Mouse (Mus musculus) kidney, postnatal 0 days (tissue): ENCODE results near the gene Fam53b. TPM values are rescaled to one million over a fixed set of nuclear protein-coding genes. Genes with fewer than 3 reads are reported as not detected.

Experiments used
- ATAC-seq: fragments of 200-750 bp; cut with Nextera tagmentation; replicated peaks from 2 replicates; pipeline ENCODE4 v1.8.0; 2017; ENCODE audit warnings: low read depth, moderate number of reproducible peaks, moderate TSS enrichment, moderate library complexity; ENCODE audit not compliant: low FRiP score
- DNase-seq: peaks from one replicate; pipeline ENCODE4 v3.0.0-alpha.2; 2016; ENCODE audit warnings: low spot score
- H3K27ac ChIP-seq: fragments of 300-500 bp; sonication (generic); 2 replicates; pipeline ENCODE4 v1.5.1; 2014; ENCODE audit warnings: mild to moderate bottlenecking
- H3K27me3 ChIP-seq: fragments of 300-500 bp; sonication (generic); 2 replicates; pipeline ENCODE4 v1.6.1; 2014; ENCODE audit warnings: low read length, mixed read lengths; ENCODE audit not compliant: insufficient read depth
- H3K36me3 ChIP-seq: fragments of 300-500 bp; sonication (generic); 2 replicates; pipeline ENCODE4 v1.6.1; 2014; ENCODE audit warnings: low read length, mixed read lengths; ENCODE audit not compliant: insufficient read depth
- H3K4me1 ChIP-seq: fragments of 300-500 bp; sonication (generic); replicated peaks from 2 replicates; pipeline ENCODE4 v1.6.1; 2014; ENCODE audit warnings: antibody characterized with exemption, low read length, mixed read lengths; ENCODE audit not compliant: insufficient read depth
- H3K4me2 ChIP-seq: fragments of 300-500 bp; sonication (generic); 2 replicates; pipeline ENCODE4 v1.6.1; 2014; ENCODE audit warnings: mild to moderate bottlenecking, low read length, moderate library complexity, mixed read lengths
- H3K4me3 ChIP-seq: fragments of 300-500 bp; sonication (generic); replicated peaks from 2 replicates; pipeline ENCODE4 v1.5.1; 2014; ENCODE audit warnings: low read depth, low read length
- H3K9ac ChIP-seq: fragments of 300-500 bp; sonication (generic); 2 replicates; pipeline ENCODE4 v1.6.1; 2014; ENCODE audit warnings: low read depth, low read length
- H3K9me3 ChIP-seq: fragments of 300-500 bp; sonication (generic); replicated peaks from 2 replicates; pipeline ENCODE4 v1.6.1; 2016; ENCODE audit warnings: low read length, inconsistent platforms, mixed read lengths
- CTCF ChIP-seq: IDR thresholded peaks from 2 replicates; pipeline ENCODE4 v1.5.1; 2016; ENCODE audit warnings: antibody characterized with exemption, low read depth, mild to moderate bottlenecking, moderate library complexity
- WGBS: fragments of 180-500 bp; shearing (Covaris S2); extraction: QIAGEN DNeasy Blood & Tissue Kit; methylation state at CpG from one replicate; pipeline ENCODE4 v1.1.7; 2014; 5-methylcytosine and 5-hydroxymethylcytosine counted together
- polyA plus RNA-seq: library from polyadenylated mRNA; unstranded; fragments of >200 nt; fragmentation: Nextera tagmentation; extraction: Ambion mirVana; gene quantifications from 2 replicates; pipeline ENCODE4 v1.2.1, GENCODE M21; 2015

The Fam53b gene
- polyA plus RNA-seq, 1 experiment from 2014 or later, result 17.5 TPM

DNA sequence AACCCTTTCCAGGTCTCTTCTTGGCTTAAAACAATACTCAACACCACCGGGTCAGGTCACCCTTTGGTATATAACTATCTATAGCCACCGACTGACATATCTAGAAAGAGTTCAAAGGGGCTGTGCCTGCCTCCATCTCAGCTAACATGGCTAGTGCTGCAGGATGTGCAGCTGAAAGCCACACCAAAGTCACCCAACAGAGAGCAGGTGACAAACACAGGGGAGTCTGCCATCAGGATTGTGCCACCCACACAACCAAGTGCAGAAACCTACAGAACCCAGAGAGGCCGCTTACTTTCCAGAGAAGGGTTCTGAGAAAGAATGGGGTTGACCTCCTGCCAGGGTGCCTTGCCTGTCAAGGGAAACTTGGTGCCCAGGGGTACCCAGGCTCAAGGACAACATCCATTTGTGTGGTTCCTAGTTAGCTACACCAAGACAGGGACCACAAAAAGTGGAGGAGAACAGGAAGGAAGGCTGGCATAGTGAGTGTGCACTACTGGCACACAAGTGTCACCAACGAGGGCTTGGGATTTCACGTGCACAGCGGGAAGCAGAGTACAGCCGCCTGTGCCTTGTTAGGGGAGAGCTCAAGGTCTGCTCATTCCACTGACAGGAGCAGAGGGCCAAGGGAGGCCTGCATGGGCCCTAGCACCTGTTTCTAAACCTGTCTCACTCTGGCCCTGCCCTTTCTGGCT is 40.5 kb downstream of the Fam53b start:
- Histone ChIP-seq H3K36me3 (0 out of 2 replicates have a peak, but pooled peaks cover 12% of the 10 kb centered on the region), H3K4me2 (no peak overlapping the region), H3K27ac (no peak overlapping the region), H3K27me3 (no peaks in the 10 kb centered on the region), H3K9me3 (no peaks in the 10 kb centered on the region), H3K4me1 (no peaks in the 10 kb centered on the region; the same call in 1 of the 2 replicates), H3K9ac (no peak overlapping the region), H3K4me3 (no peak overlapping the region)
- 91% methylated on average over 7 of the region's 7 CpGs for WGBS
- ATAC-seq, result no peak
- DNase-seq, result no peak
- TF ChIP-seq CTCF, result no peak

DNA sequence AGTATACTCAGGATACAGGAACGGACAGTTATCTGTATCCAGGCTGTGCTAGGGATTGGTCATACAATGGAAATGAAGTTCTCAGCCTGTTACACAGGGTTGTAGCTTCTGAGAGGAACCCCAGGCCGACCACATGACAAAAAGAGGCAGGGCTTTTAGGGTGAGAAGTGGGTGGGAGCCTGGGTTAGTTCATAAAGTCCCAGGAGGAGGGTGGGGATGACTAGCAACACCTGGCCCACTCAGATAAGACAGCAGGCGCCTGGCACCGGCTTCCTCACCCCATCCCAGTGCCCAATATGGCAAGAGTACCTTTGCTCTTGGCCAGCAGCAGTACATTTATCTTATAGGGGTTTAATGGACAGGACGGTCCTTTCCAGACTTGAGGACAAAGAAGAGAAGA is 41.2 kb downstream of the Fam53b start:
- ATAC-seq, result no peak
- no peak for DNase-seq
- Histone ChIP-seq H3K27ac (no peak overlapping the region), H3K4me1 (no peaks in the 10 kb centered on the region; the same call in 1 of the 2 replicates), H3K4me3 (no peak overlapping the region), H3K27me3 (no peaks in the 10 kb centered on the region), H3K36me3 (0 out of 2 replicates have a peak, but pooled peaks cover 12% of the 10 kb centered on the region), H3K9ac (no peak overlapping the region), H3K9me3 (no peaks in the 10 kb centered on the region), H3K4me2 (no peak overlapping the region)
- WGBS, result 83% methylated on average over 5 of the region's 5 CpGs
- no peak for TF ChIP-seq CTCF

DNA sequence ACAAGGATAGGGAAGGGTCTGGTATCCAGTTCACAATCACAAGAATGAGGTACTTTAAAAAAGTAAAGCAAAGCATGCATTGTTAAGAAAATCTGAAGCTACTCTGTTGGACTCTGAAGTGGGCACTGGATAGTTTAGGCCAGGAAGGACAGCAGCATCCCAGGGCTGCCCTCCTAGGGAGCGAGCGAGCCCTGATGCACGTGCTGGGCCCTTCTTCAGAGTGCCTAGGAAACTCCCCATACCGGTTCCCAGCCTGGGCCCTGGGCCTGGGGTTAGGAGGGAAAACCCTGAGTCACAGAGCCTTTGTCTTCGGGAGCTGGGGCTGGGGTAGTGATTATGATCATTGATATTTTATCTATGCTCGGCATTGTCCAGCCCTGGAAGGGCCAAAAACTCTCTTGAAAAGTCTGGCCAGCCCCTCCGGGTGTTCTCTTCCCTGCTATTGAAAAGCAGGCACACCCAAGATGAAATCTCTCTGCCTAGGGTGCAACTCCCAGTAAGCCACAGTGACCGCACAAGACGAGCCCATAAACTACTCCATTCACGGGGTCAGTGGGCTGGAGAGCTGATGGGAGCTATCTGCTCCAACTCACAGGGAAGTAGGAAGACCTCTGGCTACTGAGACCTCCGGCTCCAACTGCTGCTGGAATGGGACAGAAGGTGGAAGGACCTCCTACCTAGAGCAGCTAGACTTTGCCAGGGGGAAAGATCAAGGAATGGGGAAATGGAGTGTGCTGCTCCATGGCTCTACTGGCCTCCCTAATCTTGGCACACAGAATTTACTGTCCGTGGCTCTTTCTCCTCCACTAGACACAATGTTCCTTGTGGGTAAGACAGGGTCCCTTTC is 45.0 kb downstream of the Fam53b start:
- no peaks in the 10 kb centered on the region for H3K9me3 ChIP-seq
- peaks cover 7% of the 10 kb centered on the region; the same call in 1 of the 2 replicates for H3K4me1 ChIP-seq
- DNase-seq (no peak), ATAC-seq (no peak)
- H3K27ac ChIP-seq, result peak overlapping the region; percentile 22; the same call in 1 of the 2 replicates
- no peak overlapping the region for H3K9ac ChIP-seq
- 58% methylated on average over 12 of the region's 12 CpGs for WGBS
- no peaks in the 10 kb centered on the region for H3K27me3 ChIP-seq
- no peak overlapping the region for H3K4me3 ChIP-seq
- H3K36me3 ChIP-seq, result 0 out of 2 replicates have a peak, but pooled peaks cover 8% of the 10 kb centered on the region
- TF ChIP-seq CTCF, result no peak
- H3K4me2 ChIP-seq, result no peak overlapping the region

DNA sequence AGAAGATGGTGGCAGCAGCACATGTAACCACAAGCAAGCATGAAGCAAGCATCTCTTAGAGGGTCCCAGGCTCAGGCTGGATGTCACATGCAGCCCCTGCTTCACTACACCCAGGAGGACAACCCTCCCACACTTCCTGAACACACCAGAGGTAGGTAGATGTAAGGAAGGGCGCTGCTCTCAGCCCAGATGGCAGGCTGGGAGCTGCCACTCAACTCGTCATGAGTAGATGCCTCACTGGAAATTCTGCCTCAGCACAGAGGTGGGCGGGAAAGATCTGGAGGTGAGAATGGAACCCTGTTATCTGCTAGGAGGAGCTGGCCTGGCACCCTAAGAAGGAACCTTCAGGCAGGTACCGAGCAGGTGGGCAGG is 45.7 kb downstream of the Fam53b start:
- Histone ChIP-seq H3K4me3 (no peak overlapping the region), H3K27me3 (no peaks in the 10 kb centered on the region), H3K9me3 (no peaks in the 10 kb centered on the region), H3K4me1 (peaks cover 7% of the 10 kb centered on the region; the same call in 1 of the 2 replicates), H3K27ac (no peak overlapping the region), H3K4me2 (no peak overlapping the region), H3K9ac (no peak overlapping the region), H3K36me3 (0 out of 2 replicates have a peak, but pooled peaks cover 8% of the 10 kb centered on the region)
- no peak for TF ChIP-seq CTCF
- DNase-seq (no peak), ATAC-seq (no peak)
- WGBS, result 79% methylated on average over 4 of the region's 4 CpGs

DNA sequence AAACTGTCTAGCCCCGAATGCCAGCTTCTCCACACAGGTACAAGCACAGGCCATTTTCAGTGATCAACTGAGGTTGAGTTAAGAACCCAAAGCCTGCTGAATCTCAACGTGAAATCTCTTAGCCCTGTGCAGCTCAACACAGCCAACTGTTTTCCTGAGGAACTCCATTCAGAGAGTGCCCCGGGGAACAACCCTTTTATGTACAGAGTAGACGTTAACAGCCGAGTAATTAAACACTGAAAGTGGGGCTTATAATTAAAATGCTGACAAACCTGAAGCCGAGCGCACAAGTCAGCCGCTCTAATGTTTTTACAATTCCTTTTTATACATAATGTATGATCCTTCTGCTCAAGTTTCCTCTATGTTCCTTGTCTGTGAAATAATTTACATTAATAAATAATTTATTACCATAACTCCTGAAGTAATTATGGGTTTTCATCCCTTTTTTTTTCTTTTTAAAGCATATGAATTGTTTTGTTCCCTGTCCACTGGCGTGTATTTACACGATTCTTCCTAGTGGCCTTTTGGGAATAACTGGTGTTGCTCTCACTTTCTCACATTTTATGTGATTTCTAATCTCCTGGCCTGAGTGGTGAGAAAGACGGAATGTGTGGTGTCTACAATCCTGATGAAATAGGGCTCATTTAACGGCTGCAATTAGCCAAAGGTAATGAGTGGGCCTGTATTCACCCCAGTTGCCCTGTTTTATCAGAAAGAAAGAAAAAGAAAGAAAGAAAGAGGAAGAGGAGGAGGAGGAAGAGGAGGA is 46.3 kb downstream of the Fam53b start:
- ATAC-seq (no peak), DNase-seq (no peak)
- Histone ChIP-seq H3K4me3 (no peak overlapping the region), H3K36me3 (0 out of 2 replicates have a peak, but pooled peaks cover 8% of the 10 kb centered on the region), H3K9me3 (no peaks in the 10 kb centered on the region), H3K4me1 (peaks cover 7% of the 10 kb centered on the region; the same call in 1 of the 2 replicates), H3K4me2 (no peak overlapping the region), H3K9ac (no peak overlapping the region), H3K27ac (no peak overlapping the region), H3K27me3 (no peaks in the 10 kb centered on the region)
- TF ChIP-seq CTCF, result no peak
- 46% methylated on average over 12 of the region's 12 CpGs for WGBS
